Mouse (Mus musculus): ENCODE measurements around the gene Sorcs3. TPM values are rescaled to one million over a fixed set of nuclear protein-coding genes. Genes with fewer than 3 reads are reported as not detected.

The Sorcs3 gene
- polyA plus RNA-seq, 1 experiment: 0.01 TPM

DNA sequence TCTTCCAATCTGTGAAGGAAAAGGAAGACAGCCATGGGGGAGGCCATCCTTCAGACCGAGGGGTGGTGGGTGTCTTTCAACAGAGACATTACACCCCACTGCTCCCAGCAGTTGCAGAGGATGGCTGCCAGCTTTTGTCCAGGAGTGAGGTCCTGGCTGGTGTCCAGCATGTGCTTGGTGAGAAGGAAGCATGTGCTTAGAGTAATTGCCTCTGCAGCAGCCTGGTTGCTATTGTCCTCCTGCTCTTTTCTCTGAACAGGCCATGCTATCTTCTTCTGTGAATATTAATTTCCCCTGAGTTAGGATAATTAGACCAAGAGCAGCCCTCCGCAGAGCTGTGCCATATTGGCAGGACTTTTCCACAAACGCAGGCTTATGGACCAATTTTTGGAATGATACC is 476.7 kb downstream of the Sorcs3 start:
- TF ChIP-seq MYOG (IDR thresholded peaks at IDR 0.05; ENCODE audit: control insufficient read depth, extremely low read depth, insufficient read length): no peak
- TF ChIP-seq MYOD1 (IDR thresholded peaks at IDR 0.05; ENCODE audit: control insufficient read depth, insufficient read length, low read depth): no peak
- TF ChIP-seq CEBPB (IDR thresholded peaks at IDR 0.05; ENCODE audit: low read depth): no peak
- no peak for TF ChIP-seq MAX (IDR thresholded peaks at IDR 0.05)
- TF ChIP-seq CTCF (IDR thresholded peaks at IDR 0.05; ENCODE audit: control insufficient read depth, insufficient read depth, insufficient read length): no peak
- no peak for TF ChIP-seq FOSL1 (IDR thresholded peaks at IDR 0.05; ENCODE audit: insufficient read depth, low read length, poor library complexity, severe bottlenecking)
- TF ChIP-seq USF1 (IDR thresholded peaks at IDR 0.05; ENCODE audit: low read depth): no peak
- Histone ChIP-seq H3K36me3 (ENCODE audit: control insufficient read depth, insufficient read depth) (no peaks in the 10 kb centered on the region), H3K27me3 (ENCODE audit: control insufficient read depth, insufficient read depth, insufficient read length) (no peaks in the 10 kb centered on the region), H3K4me3 (ENCODE audit: insufficient read depth, poor library complexity, severe bottlenecking) (no peak overlapping the region), H3K79me2 (ENCODE audit: control insufficient read depth, insufficient read depth) (no peaks in the 10 kb centered on the region), H3ac (ENCODE audit: control insufficient read depth, insufficient read length, low read depth) (no peak overlapping the region), H3K79me3 (ENCODE audit: low read depth) (no peaks in the 10 kb centered on the region)

- no peak overlapping the region for H3ac ChIP-seq (ENCODE audit: control insufficient read depth, insufficient read length, low read depth)
- no peak overlapping the region for H3K4me3 ChIP-seq (ENCODE audit: insufficient read depth, poor library complexity, severe bottlenecking)
- H3K79me2 ChIP-seq (ENCODE audit: control insufficient read depth, insufficient read depth): no peaks in the 10 kb centered on the region
- TF ChIP-seq USF1 (IDR thresholded peaks at IDR 0.05; ENCODE audit: low read depth): no peak
- TF ChIP-seq CEBPB (IDR thresholded peaks at IDR 0.05; ENCODE audit: low read depth): no peak
- TF ChIP-seq MAX (IDR thresholded peaks at IDR 0.05): no peak
- TF ChIP-seq FOSL1 (IDR thresholded peaks at IDR 0.05; ENCODE audit: insufficient read depth, low read length, poor library complexity, severe bottlenecking): no peak
- no peak for TF ChIP-seq CTCF (IDR thresholded peaks at IDR 0.05; ENCODE audit: control insufficient read depth, insufficient read depth, insufficient read length)
- TF ChIP-seq MYOG (IDR thresholded peaks at IDR 0.05; ENCODE audit: control insufficient read depth, extremely low read depth, insufficient read length): no peak
- TF ChIP-seq MYOD1 (IDR thresholded peaks at IDR 0.05; ENCODE audit: control insufficient read depth, insufficient read length, low read depth): no peak
- no peaks in the 10 kb centered on the region for H3K27me3 ChIP-seq (ENCODE audit: control insufficient read depth, insufficient read depth, insufficient read length)
- no peaks in the 10 kb centered on the region for H3K36me3 ChIP-seq (ENCODE audit: control insufficient read depth, insufficient read depth)
- H3K79me3 ChIP-seq (ENCODE audit: low read depth): no peaks in the 10 kb centered on the region
These were observed 480.5 kb downstream of the Sorcs3 start for GRCm38 (mm10) chr19:48686369-48686768.

GRCm38 (mm10) chr19:48700111-48700658 is 494.4 kb downstream of the Sorcs3 start:
- Histone ChIP-seq H3K79me3 (ENCODE audit: low read depth) (no peaks in the 10 kb centered on the region), H3K36me3 (ENCODE audit: control insufficient read depth, insufficient read depth) (no peaks in the 10 kb centered on the region), H3K4me3 (ENCODE audit: insufficient read depth, poor library complexity, severe bottlenecking) (no peak overlapping the region), H3K27me3 (ENCODE audit: control insufficient read depth, insufficient read depth, insufficient read length) (no peaks in the 10 kb centered on the region), H3ac (ENCODE audit: control insufficient read depth, insufficient read length, low read depth) (no peak overlapping the region), H3K79me2 (ENCODE audit: control insufficient read depth, insufficient read depth) (no peaks in the 10 kb centered on the region)
- TF ChIP-seq FOSL1 (IDR thresholded peaks at IDR 0.05; ENCODE audit: insufficient read depth, low read length, poor library complexity, severe bottlenecking) (no peak), CEBPB (IDR thresholded peaks at IDR 0.05; ENCODE audit: low read depth) (no peak), MYOD1 (IDR thresholded peaks at IDR 0.05; ENCODE audit: control insufficient read depth, insufficient read length, low read depth) (no peak), CTCF (IDR thresholded peaks at IDR 0.05; ENCODE audit: control insufficient read depth, insufficient read depth, insufficient read length) (no peak), USF1 (IDR thresholded peaks at IDR 0.05; ENCODE audit: low read depth) (no peak), MAX (IDR thresholded peaks at IDR 0.05) (no peak), MYOG (IDR thresholded peaks at IDR 0.05; ENCODE audit: control insufficient read depth, extremely low read depth, insufficient read length) (no peak)

- H3ac ChIP-seq (ENCODE audit: control insufficient read depth, insufficient read length, low read depth): no peak overlapping the region
- TF ChIP-seq USF1 (IDR thresholded peaks at IDR 0.05; ENCODE audit: low read depth) (no peak), MYOG (IDR thresholded peaks at IDR 0.05; ENCODE audit: control insufficient read depth, extremely low read depth, insufficient read length) (no peak), MYOD1 (IDR thresholded peaks at IDR 0.05; ENCODE audit: control insufficient read depth, insufficient read length, low read depth) (no peak), CEBPB (IDR thresholded peaks at IDR 0.05; ENCODE audit: low read depth) (no peak), MAX (IDR thresholded peaks at IDR 0.05) (no peak), CTCF (IDR thresholded peaks at IDR 0.05; ENCODE audit: control insufficient read depth, insufficient read depth, insufficient read length) (no peak), FOSL1 (IDR thresholded peaks at IDR 0.05; ENCODE audit: insufficient read depth, low read length, poor library complexity, severe bottlenecking) (no peak)
- H3K36me3 ChIP-seq (ENCODE audit: control insufficient read depth, insufficient read depth): no peaks in the 10 kb centered on the region
- no peaks in the 10 kb centered on the region for H3K79me3 ChIP-seq (ENCODE audit: low read depth)
- H3K27me3 ChIP-seq (ENCODE audit: control insufficient read depth, insufficient read depth, insufficient read length): no peaks in the 10 kb centered on the region
- no peak overlapping the region for H3K4me3 ChIP-seq (ENCODE audit: insufficient read depth, poor library complexity, severe bottlenecking)
- no peaks in the 10 kb centered on the region for H3K79me2 ChIP-seq (ENCODE audit: control insufficient read depth, insufficient read depth)
These were observed 497.9 kb downstream of the Sorcs3 start for GRCm38 (mm10) chr19:48703763-48704162.

DNA sequence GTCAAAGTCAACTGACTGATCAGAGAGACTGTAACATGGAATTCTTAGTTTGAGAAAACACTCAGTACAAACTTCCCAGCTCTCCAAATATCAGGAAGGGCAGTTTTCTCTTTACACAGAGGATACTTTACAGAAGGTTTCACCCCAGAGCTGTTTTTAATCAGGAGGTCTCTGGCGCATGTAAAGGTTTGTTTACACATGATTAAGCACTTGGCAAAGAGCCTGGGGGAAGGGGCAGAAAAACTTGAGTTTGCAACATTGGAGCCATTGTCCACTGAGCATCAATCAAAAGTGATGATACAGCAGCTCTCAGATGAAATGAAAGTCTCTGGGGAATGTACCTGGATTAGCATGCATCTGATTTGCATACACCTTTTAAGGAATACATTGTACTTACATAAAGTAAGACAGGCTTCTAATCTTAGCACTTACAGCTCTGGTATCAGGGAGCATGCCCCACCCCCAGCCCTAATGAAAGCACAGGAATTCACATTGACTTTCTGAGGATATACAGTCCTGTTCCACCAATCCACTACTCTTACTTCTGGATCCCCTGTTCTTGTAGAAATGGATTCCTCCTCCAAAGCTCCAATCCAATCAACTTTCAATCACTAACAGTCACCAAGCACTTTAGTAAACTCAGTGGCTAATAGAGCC is 500.6 kb downstream of the Sorcs3 start:
- no peaks in the 10 kb centered on the region for H3K27me3 ChIP-seq (ENCODE audit: control insufficient read depth, insufficient read depth, insufficient read length)
- no peaks in the 10 kb centered on the region for H3K79me2 ChIP-seq (ENCODE audit: control insufficient read depth, insufficient read depth)
- H3K36me3 ChIP-seq (ENCODE audit: control insufficient read depth, insufficient read depth): no peaks in the 10 kb centered on the region
- H3K79me3 ChIP-seq (ENCODE audit: low read depth): no peaks in the 10 kb centered on the region
- H3ac ChIP-seq (ENCODE audit: control insufficient read depth, insufficient read length, low read depth): no peak overlapping the region
- TF ChIP-seq MYOG (IDR thresholded peaks at IDR 0.05; ENCODE audit: control insufficient read depth, extremely low read depth, insufficient read length): no peak
- TF ChIP-seq MYOD1 (IDR thresholded peaks at IDR 0.05; ENCODE audit: control insufficient read depth, insufficient read length, low read depth): no peak
- no peak for TF ChIP-seq CEBPB (IDR thresholded peaks at IDR 0.05; ENCODE audit: low read depth)
- no peak for TF ChIP-seq CTCF (IDR thresholded peaks at IDR 0.05; ENCODE audit: control insufficient read depth, insufficient read depth, insufficient read length)
- TF ChIP-seq USF1 (IDR thresholded peaks at IDR 0.05; ENCODE audit: low read depth): no peak
- TF ChIP-seq FOSL1 (IDR thresholded peaks at IDR 0.05; ENCODE audit: insufficient read depth, low read length, poor library complexity, severe bottlenecking): no peak
- no peak for TF ChIP-seq MAX (IDR thresholded peaks at IDR 0.05)
- H3K4me3 ChIP-seq (ENCODE audit: insufficient read depth, poor library complexity, severe bottlenecking): no peak overlapping the region
